Mouse (Mus musculus): ENCODE measurements at regions not wholly inside any gene's neighbourhood (a gene's known extent, or its start where the extent isn't known, plus 50 kb on each side); places are given as distances from the start of the nearest gene placed in this dataset.

- TF ChIP-seq ZC3H11A (IDR thresholded peaks at IDR 0.05; ENCODE audit: low read depth, low read length) (no peak), USF2 (IDR thresholded peaks at IDR 0.05; ENCODE audit: borderline replicate concordance in 1 of 2, insufficient read depth in 1 of 2, low read depth in 1 of 2, low read length in 2 of 2) (no peak), ZNF384 (IDR thresholded peaks at IDR 0.05; ENCODE audit: low read depth, low read length) (no peak), MEF2A (IDR thresholded peaks at IDR 0.05; ENCODE audit: extremely low read depth, insufficient replicate concordance, low read depth, low read length, poor library complexity, severe bottlenecking) (no peak), HCFC1 (IDR thresholded peaks at IDR 0.05; ENCODE audit: low read depth, low read length) (no peak), UBTF (IDR thresholded peaks at IDR 0.05; ENCODE audit: borderline replicate concordance, insufficient read depth, low read depth, low read length) (no peak), POLR2AphosphoS2 (IDR thresholded peaks at IDR 0.05; ENCODE audit: low read length) (no peak), GABPA (IDR thresholded peaks at IDR 0.05; ENCODE audit: low read depth, low read length) (no peak), NRF1 (IDR thresholded peaks at IDR 0.05; ENCODE audit: insufficient read depth, low read depth, low read length, poor library complexity, severe bottlenecking) (no peak), CHD2 (IDR thresholded peaks at IDR 0.05; ENCODE audit: low read length) (no peak), ZKSCAN1 (IDR thresholded peaks at IDR 0.05; ENCODE audit: low read depth, low read length) (no peak), TBP (IDR thresholded peaks at IDR 0.05; ENCODE audit: low read depth, low read length) (no peak), SMC3 (IDR thresholded peaks at IDR 0.05; ENCODE audit: low read depth, low read length) (no peak), ZMIZ1 (IDR thresholded peaks at IDR 0.05; ENCODE audit: low read depth, low read length) (no peak), GATA1 (IDR thresholded peaks at IDR 0.05; ENCODE audit: low read depth, low read length) (no peak), SIN3A (IDR thresholded peaks at IDR 0.05; ENCODE audit: low read length) (no peak), JUND (IDR thresholded peaks at IDR 0.05; ENCODE audit: low read depth, low read length) (no peak)
- no peaks in the 10 kb centered on the region for H3K36me3 ChIP-seq (ENCODE audit: control insufficient read depth in 1 of 2, insufficient read depth in 2 of 2, low read length in 2 of 2)
- no peak overlapping the region for H3K4me3 ChIP-seq (ENCODE audit: control insufficient read depth in 1 of 2, insufficient read depth in 1 of 2, low read depth in 2 of 2, low read length in 2 of 2)
- H3K4me1 ChIP-seq (ENCODE audit: control insufficient read depth in 1 of 2, insufficient read depth in 2 of 2, low read length in 2 of 2) = no peaks in the 10 kb centered on the region
- DNase-seq (ENCODE audit: low read depth, low spot score) = no peak
- no peak overlapping the region for H3K27ac ChIP-seq (ENCODE audit: control insufficient read depth, low read depth, low read length)
- H3K9me3 ChIP-seq (replicated peaks; ENCODE audit: insufficient read depth, low read length) = no peaks in the 10 kb centered on the region
- no peaks in the 10 kb centered on the region for H3K79me2 ChIP-seq (ENCODE audit: control insufficient read depth, insufficient read depth, low read length, poor library complexity)
- H3K9ac ChIP-seq (ENCODE audit: control insufficient read depth, low read depth, low read length, poor library complexity, severe bottlenecking) = no peak overlapping the region
- H3K27me3 ChIP-seq (ENCODE audit: control insufficient read depth in 1 of 2, insufficient read depth in 2 of 2, low read length in 2 of 2) = no peaks in the 10 kb centered on the region
These were observed 159.9 kb upstream of the Myt1l start for GRCm38 (mm10) chr12:29368107-29368819.

- H3K36me3 ChIP-seq (ENCODE audit: control insufficient read depth in 1 of 2, insufficient read depth in 2 of 2, low read length in 2 of 2) = no peaks in the 10 kb centered on the region
- DNase-seq (ENCODE audit: low read depth, low spot score) = no peak
- H3K9ac ChIP-seq (ENCODE audit: control insufficient read depth, low read depth, low read length, poor library complexity, severe bottlenecking) = no peak overlapping the region
- no peak overlapping the region for H3K27ac ChIP-seq (ENCODE audit: control insufficient read depth, low read depth, low read length)
- no peak for TF ChIP-seq USF1 (IDR thresholded peaks at IDR 0.05; ENCODE audit: low read depth, low read length)
- H3K4me3 ChIP-seq (ENCODE audit: control insufficient read depth in 1 of 2, insufficient read depth in 1 of 2, low read depth in 2 of 2, low read length in 2 of 2) = no peak overlapping the region
- H3K27me3 ChIP-seq (ENCODE audit: control insufficient read depth in 1 of 2, insufficient read depth in 2 of 2, low read length in 2 of 2) = no peaks in the 10 kb centered on the region
- no peaks in the 10 kb centered on the region for H3K9me3 ChIP-seq (replicated peaks; ENCODE audit: insufficient read depth, low read length)
- no peaks in the 10 kb centered on the region for H3K4me1 ChIP-seq (ENCODE audit: control insufficient read depth in 1 of 2, insufficient read depth in 2 of 2, low read length in 2 of 2)
- H3K79me2 ChIP-seq (ENCODE audit: control insufficient read depth, insufficient read depth, low read length, poor library complexity) = no peaks in the 10 kb centered on the region
These were observed 159.4 kb upstream of the Myt1l start for GRCm38 (mm10) chr12:29368820-29369175.

Data from MEL (cell line).